Mouse (Mus musculus): ENCODE data around the gene Chrna4. TPM values are rescaled to one million over a fixed set of nuclear protein-coding genes. Genes with fewer than 3 reads are reported as not detected.

Chrna4 gene
- total and polyA plus RNA-seq, 3 experiments = 0.12 TPM; not detected in 2

DNA sequence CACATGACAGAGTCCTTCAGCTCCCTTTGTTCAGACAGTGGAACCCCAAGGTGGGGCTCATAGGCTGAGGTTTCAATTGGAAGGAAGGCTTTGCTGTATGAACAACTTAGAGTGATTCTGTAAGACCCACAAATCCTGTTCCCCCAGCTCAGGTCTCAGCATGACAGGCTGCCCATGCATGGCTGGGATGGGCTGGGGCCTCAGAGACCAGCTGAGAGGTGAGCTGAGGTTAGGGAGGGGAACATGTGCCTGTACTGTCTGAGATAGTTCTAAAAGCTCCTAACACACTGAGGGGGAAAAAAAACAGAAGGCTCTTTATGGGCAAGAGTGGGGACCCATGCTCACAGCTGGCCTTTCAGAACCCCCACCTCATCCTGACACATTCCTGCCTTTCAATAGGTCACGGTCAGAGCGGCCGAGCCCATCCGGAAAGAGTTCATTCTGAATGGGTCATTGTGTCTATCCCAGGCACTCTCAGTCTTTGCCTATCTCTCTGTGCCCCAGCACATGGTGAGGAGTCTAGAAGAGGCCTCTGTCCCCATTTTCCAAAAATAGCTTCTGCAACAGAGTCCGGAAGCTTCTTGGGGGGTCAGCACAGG is 55.8 kb downstream of the Chrna4 start:
- H3K4me1 ChIP-seq (ENCODE audit: control insufficient read depth in 1 of 2, insufficient read depth in 2 of 2, low read length in 2 of 2) = no peaks in the 10 kb centered on the region
- peaks cover 0 to 2% of the 10 kb centered on the region in 2 experiments; a peak in 1 of 4 replicates for H3K27me3 ChIP-seq (ENCODE audit: control insufficient read depth in 1 of 2, insufficient read depth in 2 of 2, low read length in 2 of 2)
- no peaks in the 10 kb centered on the region for H3K79me2 ChIP-seq (ENCODE audit: control insufficient read depth, insufficient read depth, low read length, poor library complexity)
- no peaks in the 10 kb centered on the region for H3K36me3 ChIP-seq (ENCODE audit: control insufficient read depth in 1 of 2, insufficient read depth in 2 of 2, low read length in 2 of 2)
- H3K4me3 ChIP-seq (ENCODE audit: control insufficient read depth in 1 of 2, insufficient read depth in 1 of 2, low read depth in 2 of 2, low read length in 2 of 2) = no peak overlapping the region
- H3K9ac ChIP-seq (ENCODE audit: control insufficient read depth, low read depth, low read length, poor library complexity, severe bottlenecking) = no peak overlapping the region
- H3K27ac ChIP-seq (ENCODE audit: control insufficient read depth, low read depth, low read length) = no peak overlapping the region
- no peak for DNase-seq (ENCODE audit: low read depth, low spot score)
- TF ChIP-seq USF2 (IDR thresholded peaks at IDR 0.05; ENCODE audit: borderline replicate concordance in 1 of 2, insufficient read depth in 1 of 2, low read depth in 1 of 2, low read length in 2 of 2) = no peak
- no peak for TF ChIP-seq CTCF (IDR thresholded peaks at IDR 0.05 in 2 of 3, conservative IDR thresholded peaks at IDR 0.05 in 1 of 3; ENCODE audit: control insufficient read depth in 1 of 3, insufficient read depth in 1 of 3, low read depth in 2 of 3, low read length in 3 of 3, poor library complexity in 1 of 3, severe bottlenecking in 1 of 3)
- no peak for TF ChIP-seq CHD2 (IDR thresholded peaks at IDR 0.05; ENCODE audit: low read length)
- no peak for TF ChIP-seq TCF12 (IDR thresholded peaks at IDR 0.05; ENCODE audit: low read depth, low read length)
- TF ChIP-seq ELF1 (IDR thresholded peaks at IDR 0.05; ENCODE audit: low read depth, low read length) = no peak
- TF ChIP-seq MYB (IDR thresholded peaks at IDR 0.05; ENCODE audit: low read depth, low read length) = no peak
- TF ChIP-seq BHLHE40 (IDR thresholded peaks at IDR 0.05; ENCODE audit: borderline replicate concordance, low read depth, low read length) = no peak
- no peak for TF ChIP-seq NELFE (IDR thresholded peaks at IDR 0.05; ENCODE audit: low read depth, low read length)
- no peak for TF ChIP-seq MEF2A (IDR thresholded peaks at IDR 0.05; ENCODE audit: extremely low read depth, insufficient replicate concordance, low read depth, low read length, poor library complexity, severe bottlenecking)
- TF ChIP-seq GABPA (IDR thresholded peaks at IDR 0.05; ENCODE audit: low read depth, low read length) = no peak
- no peak for TF ChIP-seq MAX (IDR thresholded peaks at IDR 0.05; ENCODE audit: low read length)
- no peak for TF ChIP-seq SMC3 (IDR thresholded peaks at IDR 0.05; ENCODE audit: low read depth, low read length)
- no peaks in the 10 kb centered on the region for H3K9me3 ChIP-seq (replicated peaks; ENCODE audit: insufficient read depth, low read length)

DNA sequence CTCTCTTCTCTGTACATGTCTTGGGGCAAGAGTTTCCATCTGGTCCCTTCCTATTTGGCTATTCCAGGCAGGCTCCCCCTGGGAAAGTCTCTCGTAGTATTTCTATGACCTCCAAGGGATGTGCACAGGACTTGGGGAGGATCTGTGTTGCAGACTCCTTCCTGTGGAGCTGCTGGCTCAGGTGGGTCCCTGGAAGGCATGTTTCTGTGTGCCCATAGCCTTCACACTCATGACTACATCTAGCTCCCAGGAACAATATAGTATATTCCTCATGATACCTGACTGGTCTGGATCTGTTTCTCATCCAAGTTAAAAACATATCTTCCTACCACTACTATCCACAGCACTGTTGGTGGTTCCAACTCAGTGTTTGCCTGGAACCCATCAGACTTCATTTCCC is 56.3 kb downstream of the Chrna4 start:
- Histone ChIP-seq H3K9ac (ENCODE audit: control insufficient read depth, low read depth, low read length, poor library complexity, severe bottlenecking) (no peak overlapping the region), H3K36me3 (ENCODE audit: control insufficient read depth in 1 of 2, insufficient read depth in 2 of 2, low read length in 2 of 2) (no peaks in the 10 kb centered on the region), H3K27ac (ENCODE audit: control insufficient read depth, low read depth, low read length) (no peak overlapping the region), H3K9me3 (replicated peaks; ENCODE audit: insufficient read depth, low read length) (no peaks in the 10 kb centered on the region), H3K79me2 (ENCODE audit: control insufficient read depth, insufficient read depth, low read length, poor library complexity) (no peaks in the 10 kb centered on the region), H3K27me3 (ENCODE audit: control insufficient read depth in 1 of 2, insufficient read depth in 2 of 2, low read length in 2 of 2) (peaks cover 0 to 2% of the 10 kb centered on the region in 2 experiments; a peak in 1 of 4 replicates), H3K4me3 (ENCODE audit: control insufficient read depth in 1 of 2, insufficient read depth in 1 of 2, low read depth in 2 of 2, low read length in 2 of 2) (no peak overlapping the region), H3K4me1 (ENCODE audit: control insufficient read depth in 1 of 2, insufficient read depth in 2 of 2, low read length in 2 of 2) (no peaks in the 10 kb centered on the region)
- TF ChIP-seq MAX (IDR thresholded peaks at IDR 0.05; ENCODE audit: low read length) (no peak), ZC3H11A (IDR thresholded peaks at IDR 0.05; ENCODE audit: low read depth, low read length) (no peak), SMC3 (IDR thresholded peaks at IDR 0.05; ENCODE audit: low read depth, low read length) (no peak), RCOR1 (IDR thresholded peaks at IDR 0.05; ENCODE audit: low read depth, low read length) (no peak), HCFC1 (IDR thresholded peaks at IDR 0.05; ENCODE audit: low read depth, low read length) (no peak), MYB (IDR thresholded peaks at IDR 0.05; ENCODE audit: low read depth, low read length) (no peak), EP300 (IDR thresholded peaks at IDR 0.05; ENCODE audit: low read depth in 1 of 2, low read length in 2 of 2) (no peak), CHD1 (IDR thresholded peaks at IDR 0.05; ENCODE audit: low read depth, low read length) (no peak), POLR2AphosphoS2 (IDR thresholded peaks at IDR 0.05; ENCODE audit: low read length) (no peak), POLR2A (IDR thresholded peaks at IDR 0.05; ENCODE audit: control insufficient read depth in 1 of 2, insufficient read depth in 1 of 2, low read depth in 1 of 2, low read length in 2 of 2, poor library complexity in 1 of 2) (no peak), E2F4 (IDR thresholded peaks at IDR 0.05; ENCODE audit: borderline replicate concordance, low read depth, low read length) (no peak)
- no peak for DNase-seq (ENCODE audit: low read depth, low spot score)
